Mouse (Mus musculus): ENCODE measurements around the gene Mrgprg. TPM values are rescaled to one million over a fixed set of nuclear protein-coding genes. Genes with fewer than 3 reads are reported as not detected.
A peak's percentile ranks its signal among the peaks of the same experiment; 100 is the strongest.

The Mrgprg gene
- polyA plus RNA-seq, 1 experiment, result not detected

- Histone ChIP-seq H3K4me1 (ENCODE audit: control insufficient read depth, insufficient read depth, low read length) (no peaks in the 10 kb centered on the region), H3K36me3 (ENCODE audit: control insufficient read depth, insufficient read depth, low read length) (no peaks in the 10 kb centered on the region), H3K27ac (ENCODE audit: control insufficient read depth, insufficient read depth, low read depth, low read length) (no peak overlapping the region), H3K4me3 (ENCODE audit: control insufficient read depth, low read depth, low read length) (no peak overlapping the region), H3K27me3 (ENCODE audit: control insufficient read depth, insufficient read depth, low read length) (no peaks in the 10 kb centered on the region)
- TF ChIP-seq CTCF (IDR thresholded peaks at IDR 0.05; ENCODE audit: control insufficient read depth, insufficient read depth, insufficient replicate concordance, low read depth, low read length) (no peak), POLR2A (IDR thresholded peaks at IDR 0.05; ENCODE audit: control insufficient read depth, low read depth, low read length) (no peak)
Measured at GRCm38 (mm10) chr7:143764876-143765530, 1.8 kb downstream of the Mrgprg start.

GRCm38 (mm10) chr7:143763794-143764193, 3.0 kb downstream of the Mrgprg start:
- H3K4me3 ChIP-seq (ENCODE audit: control insufficient read depth, low read depth, low read length), result no peak overlapping the region
- TF ChIP-seq POLR2A (IDR thresholded peaks at IDR 0.05; ENCODE audit: control insufficient read depth, low read depth, low read length) (no peak), CTCF (IDR thresholded peaks at IDR 0.05; ENCODE audit: control insufficient read depth, insufficient read depth, insufficient replicate concordance, low read depth, low read length) (peak; percentile 24; the same call in 1 of the 2 replicates)
- no peak overlapping the region for H3K27ac ChIP-seq (ENCODE audit: control insufficient read depth, insufficient read depth, low read depth, low read length)
- no peaks in the 10 kb centered on the region for H3K36me3 ChIP-seq (ENCODE audit: control insufficient read depth, insufficient read depth, low read length)
- no peaks in the 10 kb centered on the region for H3K27me3 ChIP-seq (ENCODE audit: control insufficient read depth, insufficient read depth, low read length)
- no peaks in the 10 kb centered on the region for H3K4me1 ChIP-seq (ENCODE audit: control insufficient read depth, insufficient read depth, low read length)

GRCm38 (mm10) chr7:143758956-143759355, 7.8 kb downstream of the Mrgprg start:
- TF ChIP-seq CTCF (IDR thresholded peaks at IDR 0.05; ENCODE audit: control insufficient read depth, insufficient read depth, insufficient replicate concordance, low read depth, low read length) (no peak), POLR2A (IDR thresholded peaks at IDR 0.05; ENCODE audit: control insufficient read depth, low read depth, low read length) (no peak)
- Histone ChIP-seq H3K4me1 (ENCODE audit: control insufficient read depth, insufficient read depth, low read length) (no peaks in the 10 kb centered on the region; the same call in 1 of the 2 replicates), H3K4me3 (ENCODE audit: control insufficient read depth, low read depth, low read length) (no peak overlapping the region), H3K36me3 (ENCODE audit: control insufficient read depth, insufficient read depth, low read length) (no peaks in the 10 kb centered on the region), H3K27me3 (ENCODE audit: control insufficient read depth, insufficient read depth, low read length) (no peaks in the 10 kb centered on the region), H3K27ac (ENCODE audit: control insufficient read depth, insufficient read depth, low read depth, low read length) (no peak overlapping the region)

GRCm38 (mm10) chr7:143757696-143758095, 9.1 kb downstream of the Mrgprg start:
- no peak overlapping the region for H3K27ac ChIP-seq (ENCODE audit: control insufficient read depth, insufficient read depth, low read depth, low read length)
- no peaks in the 10 kb centered on the region for H3K36me3 ChIP-seq (ENCODE audit: control insufficient read depth, insufficient read depth, low read length)
- TF ChIP-seq CTCF (IDR thresholded peaks at IDR 0.05; ENCODE audit: control insufficient read depth, insufficient read depth, insufficient replicate concordance, low read depth, low read length), result no peak
- TF ChIP-seq POLR2A (IDR thresholded peaks at IDR 0.05; ENCODE audit: control insufficient read depth, low read depth, low read length), result no peak
- no peak overlapping the region for H3K4me3 ChIP-seq (ENCODE audit: control insufficient read depth, low read depth, low read length)
- H3K4me1 ChIP-seq (ENCODE audit: control insufficient read depth, insufficient read depth, low read length), result no peaks in the 10 kb centered on the region; the same call in 1 of the 2 replicates
- no peaks in the 10 kb centered on the region for H3K27me3 ChIP-seq (ENCODE audit: control insufficient read depth, insufficient read depth, low read length)

GRCm38 (mm10) chr7:143757027-143757390, 9.8 kb downstream of the Mrgprg start:
- no peaks in the 10 kb centered on the region; the same call in 1 of the 2 replicates for H3K4me1 ChIP-seq (ENCODE audit: control insufficient read depth, insufficient read depth, low read length)
- TF ChIP-seq POLR2A (IDR thresholded peaks at IDR 0.05; ENCODE audit: control insufficient read depth, low read depth, low read length) (no peak; the same call in 1 of the 2 replicates), CTCF (IDR thresholded peaks at IDR 0.05; ENCODE audit: control insufficient read depth, insufficient read depth, insufficient replicate concordance, low read depth, low read length) (no peak)
- H3K27me3 ChIP-seq (ENCODE audit: control insufficient read depth, insufficient read depth, low read length), result no peaks in the 10 kb centered on the region
- no peaks in the 10 kb centered on the region for H3K36me3 ChIP-seq (ENCODE audit: control insufficient read depth, insufficient read depth, low read length)
- peak overlapping the region; percentile 5; the same call in 1 of the 2 replicates for H3K4me3 ChIP-seq (ENCODE audit: control insufficient read depth, low read depth, low read length)
- no peak overlapping the region for H3K27ac ChIP-seq (ENCODE audit: control insufficient read depth, insufficient read depth, low read depth, low read length)

DNA sequence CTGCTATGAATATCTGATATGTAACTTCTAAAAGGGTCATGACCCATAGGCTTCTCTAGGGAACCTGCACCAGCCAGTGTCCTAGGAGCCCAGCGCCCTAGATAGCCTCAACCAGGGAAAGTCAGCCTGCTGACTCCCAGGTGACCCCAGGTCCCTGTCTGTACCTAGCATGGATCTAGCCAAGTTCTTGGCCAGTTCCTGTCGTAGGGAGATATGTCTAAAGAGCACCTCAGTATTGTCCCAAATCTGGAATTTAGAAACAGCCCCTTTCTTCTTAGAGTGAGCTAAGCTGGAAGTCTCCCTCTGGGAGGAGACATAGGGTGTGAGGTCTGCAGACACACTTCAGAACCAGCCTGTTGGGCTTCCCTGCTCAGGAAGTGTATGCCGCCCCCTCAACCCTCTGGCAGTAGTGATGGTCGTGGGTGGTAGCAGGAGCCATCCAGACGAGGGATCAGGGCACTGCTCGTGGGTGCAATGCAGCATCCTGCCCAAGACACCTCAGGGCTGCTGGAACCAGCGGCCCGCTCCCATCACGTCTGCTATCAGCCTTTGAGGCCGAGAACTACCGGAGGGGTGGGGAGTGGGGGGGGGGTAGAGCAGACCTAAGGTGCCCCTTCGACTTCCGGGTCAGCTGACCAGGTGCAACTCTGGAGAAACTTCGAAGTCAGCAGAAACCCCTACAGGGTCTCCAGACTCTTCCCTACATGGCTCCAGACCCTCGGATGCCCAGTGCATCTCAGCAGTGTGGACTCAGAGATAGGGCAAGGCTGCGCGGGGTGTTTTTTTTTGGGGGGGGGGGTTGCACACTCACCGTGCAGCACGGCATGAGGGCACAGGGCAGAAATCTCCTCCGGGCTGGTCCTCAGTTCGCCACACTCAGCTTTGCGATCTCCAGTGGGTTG, 10.4 kb downstream of the Mrgprg start, which contains the start of gene Osbpl5:
Gene Osbpl5, minus strand, starts transcription at position 861 of the 902 bp plus-strand sequence.
- Histone ChIP-seq H3K4me1 (ENCODE audit: control insufficient read depth, insufficient read depth, low read length) (no peaks in the 10 kb centered on the region; the same call in 1 of the 2 replicates), H3K27me3 (ENCODE audit: control insufficient read depth, insufficient read depth, low read length) (no peaks in the 10 kb centered on the region), H3K27ac (ENCODE audit: control insufficient read depth, insufficient read depth, low read depth, low read length) (no peak within 1 kb of the TSS), H3K4me3 (ENCODE audit: control insufficient read depth, low read depth, low read length) (peak within 1 kb of the TSS; percentile 5; the same call in 1 of the 2 replicates), H3K36me3 (ENCODE audit: control insufficient read depth, insufficient read depth, low read length) (no peaks in the 10 kb centered on the region)
- 0 out of 2 replicates have a peak, but pooled peaks have one; percentile 44 for TF ChIP-seq POLR2A (IDR thresholded peaks at IDR 0.05; ENCODE audit: control insufficient read depth, low read depth, low read length)
- no peak for TF ChIP-seq CTCF (IDR thresholded peaks at IDR 0.05; ENCODE audit: control insufficient read depth, insufficient read depth, insufficient replicate concordance, low read depth, low read length)

All from testis, adult 2 months (tissue).